Mouse (Mus musculus) lung, adult 2 months (tissue): Measurements from ENCODE around the gene Pcnx. TPM values are rescaled to one million over a fixed set of nuclear protein-coding genes. Genes with fewer than 3 reads are reported as not detected.
A peak's percentile ranks its signal among the peaks of the same experiment; 100 is the strongest.

Experiments used
- DNase-seq: peaks from one replicate; pipeline ENCODE4 v3.0.0; 2022
- H3K4me1 ChIP-seq: fragments of 200-500 bp; 2 replicates; pipeline ENCODE4 v1.6.1; 2011; ENCODE audit warnings: low read length; ENCODE audit not compliant: control insufficient read depth, insufficient read depth
- H3K4me3 ChIP-seq: fragments of 200-500 bp; replicated peaks from 2 replicates; pipeline ENCODE3; 2011; ENCODE audit warnings: low read depth, mild to moderate bottlenecking, control low read depth, low read length; ENCODE audit errors: extremely low read depth
- CTCF ChIP-seq: fragments of 200-500 bp; IDR thresholded peaks from 2 replicates; pipeline ENCODE4 v1.5.1; 2011; ENCODE audit warnings: mild to moderate bottlenecking, low read length, control low read depth; ENCODE audit not compliant: insufficient read depth
- POLR2A ChIP-seq: fragments of 200-500 bp; IDR thresholded peaks from 2 replicates; pipeline ENCODE4 v1.6.1; 2011; ENCODE audit warnings: low read depth, mild to moderate bottlenecking, control low read depth, low read length, borderline replicate concordance; ENCODE audit errors: extremely low read depth
- WGBS: fragments of 180-500 bp; shearing (Covaris S2); methylation state at CpG from one replicate; pipeline ENCODE4 v1.1.7; 2018; 5-methylcytosine and 5-hydroxymethylcytosine counted together
- polyA plus RNA-seq: library from polyadenylated mRNA; depleted of rRNA; stranded (reverse); fragments of >200 nt; gene quantifications from 2 replicates; pipeline ENCODE4 v1.2.3, GENCODE M21; 2012

Gene Pcnx
- polyA plus RNA-seq, 1 experiment: 66.8 TPM

DNA sequence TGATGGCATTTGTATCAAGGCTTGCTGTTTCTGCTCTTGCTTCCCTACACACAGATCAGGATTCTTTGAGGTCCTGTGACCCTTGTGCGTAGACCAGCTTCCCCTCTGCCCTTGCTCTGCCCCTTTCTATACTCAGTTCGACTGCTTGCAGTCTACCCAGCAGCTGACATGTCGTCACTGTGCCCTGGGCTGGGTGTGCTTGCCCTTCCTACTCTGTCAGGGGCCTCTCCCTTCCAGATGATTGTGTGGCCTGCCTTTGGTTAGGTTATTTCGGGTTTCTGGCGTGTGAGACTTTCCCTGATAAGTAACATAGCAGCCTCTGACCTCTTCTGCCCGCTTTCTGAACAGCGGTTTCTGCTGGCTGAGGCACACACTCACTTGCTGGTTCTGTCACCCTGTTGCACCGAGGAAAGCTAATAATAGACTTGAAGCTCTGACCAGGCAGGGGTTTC, 2.6 kb downstream of the Pcnx start:
- TF ChIP-seq CTCF (no peak), POLR2A (0 out of 2 replicates have a peak, but pooled peaks have one; percentile 14)
- peak overlapping the region; percentile 58 for H3K4me3 ChIP-seq
- DNase-seq: peak; percentile 27
- H3K4me1 ChIP-seq: peaks cover 31% of the 10 kb centered on the region
- WGBS: 18% methylated on average over 8 of the region's 8 CpGs

DNA sequence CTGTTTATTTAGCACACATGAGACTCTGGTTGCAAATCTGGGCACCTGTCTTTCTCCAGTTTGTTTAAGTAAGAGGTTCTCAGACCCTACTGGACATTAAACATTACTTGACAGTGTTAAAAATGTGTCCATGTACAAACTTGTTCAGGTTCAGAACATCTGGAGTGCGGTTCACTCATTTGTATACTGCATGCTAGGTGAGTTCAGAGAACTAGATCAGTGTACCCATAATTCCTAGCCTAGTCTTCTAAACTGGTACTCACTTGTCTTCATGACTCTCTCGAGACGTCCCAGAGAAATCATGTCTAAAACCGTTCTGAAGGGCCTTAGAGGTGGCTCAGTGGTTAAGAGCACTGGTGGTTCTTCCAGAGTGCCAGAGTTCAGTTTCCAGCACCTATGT, 4.1 kb downstream of the Pcnx start:
- Histone ChIP-seq H3K4me3 (no peak overlapping the region), H3K4me1 (peaks cover 31% of the 10 kb centered on the region)
- 75% methylated on average over 4 of the region's 4 CpGs for WGBS
- DNase-seq: no peak
- TF ChIP-seq POLR2A (no peak), CTCF (no peak)

DNA sequence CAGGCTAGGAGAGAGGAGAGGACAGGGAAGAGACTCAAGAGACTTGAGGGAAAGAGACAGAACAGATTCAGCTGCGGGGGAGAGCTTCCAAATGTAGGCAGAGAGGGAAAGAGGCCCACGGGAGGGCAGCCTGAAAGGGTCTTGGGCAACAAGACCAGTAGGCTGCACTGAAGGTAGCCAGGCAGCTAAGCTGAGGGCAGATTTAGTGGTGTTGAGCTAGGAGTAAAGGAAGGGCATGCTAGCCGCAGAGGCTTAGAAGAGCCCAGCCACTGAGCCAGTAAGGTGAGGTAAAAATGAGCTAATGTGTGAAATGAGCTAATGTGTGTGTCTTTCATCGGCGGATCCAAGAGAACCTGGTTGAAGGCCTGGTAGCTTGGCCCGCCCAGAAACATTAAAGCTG, 5.4 kb downstream of the Pcnx start:
- H3K4me1 ChIP-seq: peaks cover 32% of the 10 kb centered on the region
- 82% methylated on average over 6 of the region's 6 CpGs for WGBS
- no peak overlapping the region for H3K4me3 ChIP-seq
- TF ChIP-seq POLR2A (no peak), CTCF (no peak)
- DNase-seq: no peak

DNA sequence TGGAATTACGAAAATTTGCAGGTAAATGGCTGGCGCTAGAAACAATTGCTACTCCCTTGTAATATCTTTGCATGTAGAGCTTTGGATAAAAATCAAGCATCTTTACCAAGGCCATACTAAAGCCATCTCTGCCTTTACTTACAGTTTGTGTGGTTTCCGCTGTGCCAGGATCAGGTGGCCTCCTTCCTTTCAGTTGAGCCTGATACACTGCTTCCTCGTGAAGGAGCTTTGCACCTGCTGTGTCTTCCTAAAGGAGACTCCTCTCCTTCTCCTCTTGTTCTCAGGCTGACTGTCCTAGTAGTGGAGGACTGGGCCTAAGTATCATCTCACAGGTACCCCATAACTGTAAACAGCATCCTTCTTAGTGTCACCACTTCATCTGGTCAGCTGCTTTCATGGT, 7.5 kb downstream of the Pcnx start:
- H3K4me1 ChIP-seq: peaks cover 33% of the 10 kb centered on the region
- 83% methylated on average over 4 of the region's 4 CpGs for WGBS
- TF ChIP-seq POLR2A: no peak
- TF ChIP-seq CTCF: no peak
- no peak for DNase-seq
- H3K4me3 ChIP-seq: no peak overlapping the region

DNA sequence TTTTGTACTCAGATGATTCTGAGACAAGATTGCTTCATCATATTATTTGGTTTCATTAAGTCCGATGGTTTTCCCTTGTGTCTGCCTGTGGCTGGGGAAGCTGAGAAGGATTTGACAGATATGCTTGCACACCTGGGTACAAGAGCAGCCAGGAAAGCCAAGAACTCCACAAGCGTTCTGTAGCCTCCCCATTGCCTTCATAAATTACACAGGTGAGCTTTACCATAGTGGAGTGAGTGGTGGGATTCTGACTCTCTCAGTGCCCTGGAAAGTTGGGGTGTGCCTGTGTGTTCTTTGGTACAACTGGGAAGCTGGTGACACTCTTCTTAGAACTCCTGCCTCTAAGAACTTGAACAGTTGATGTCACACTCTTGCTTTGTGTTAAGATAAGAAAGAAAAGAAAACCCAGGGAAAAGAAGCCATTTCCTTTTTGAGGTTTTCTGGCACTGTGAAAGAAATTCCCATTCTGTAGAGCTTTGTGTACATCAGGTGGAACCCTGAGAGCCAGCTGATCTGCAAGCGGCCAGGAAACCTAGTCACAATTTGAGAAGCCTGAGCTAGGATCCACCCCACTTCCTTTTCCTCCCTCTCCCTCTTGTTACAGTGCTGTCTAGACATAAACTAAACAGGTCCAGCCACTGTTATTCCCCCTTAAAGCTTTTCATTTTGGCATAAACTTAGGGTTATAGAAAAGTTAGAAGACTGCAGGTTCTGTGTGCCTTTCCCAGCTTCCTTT, 9.6 kb downstream of the Pcnx start:
- Histone ChIP-seq H3K4me1 (peaks cover 27% of the 10 kb centered on the region), H3K4me3 (no peak overlapping the region)
- whole genome bisulfite sequencing: 44% methylated on average over 3 of the region's 3 CpGs
- DNase-seq: no peak
- TF ChIP-seq CTCF (no peak), POLR2A (no peak)

DNA sequence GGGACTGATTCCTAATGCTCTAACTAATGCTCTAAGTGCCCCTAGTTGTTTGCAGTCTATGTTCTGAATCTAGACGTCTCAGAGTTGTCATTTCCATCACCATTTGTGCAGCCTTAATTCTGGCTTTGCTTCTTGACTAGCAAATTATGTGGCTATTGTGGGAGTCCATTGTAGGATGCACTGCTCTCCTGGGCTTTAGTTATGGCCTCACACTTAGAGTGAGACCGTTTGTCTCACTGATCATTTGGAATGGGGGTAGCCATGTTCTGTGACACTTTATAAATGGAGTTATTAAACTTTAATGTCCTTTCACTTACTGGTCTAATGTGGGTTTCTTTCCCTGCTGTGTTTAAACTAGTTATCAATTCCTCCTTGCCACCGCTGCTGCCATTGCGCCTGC, 13.5 kb downstream of the Pcnx start:
- no peak for DNase-seq
- no peak for TF ChIP-seq POLR2A
- TF ChIP-seq CTCF: no peak
- 80% methylated on average over 4 of the region's 4 CpGs for WGBS
- Histone ChIP-seq H3K4me1 (peaks cover 18% of the 10 kb centered on the region), H3K4me3 (no peak overlapping the region)

DNA sequence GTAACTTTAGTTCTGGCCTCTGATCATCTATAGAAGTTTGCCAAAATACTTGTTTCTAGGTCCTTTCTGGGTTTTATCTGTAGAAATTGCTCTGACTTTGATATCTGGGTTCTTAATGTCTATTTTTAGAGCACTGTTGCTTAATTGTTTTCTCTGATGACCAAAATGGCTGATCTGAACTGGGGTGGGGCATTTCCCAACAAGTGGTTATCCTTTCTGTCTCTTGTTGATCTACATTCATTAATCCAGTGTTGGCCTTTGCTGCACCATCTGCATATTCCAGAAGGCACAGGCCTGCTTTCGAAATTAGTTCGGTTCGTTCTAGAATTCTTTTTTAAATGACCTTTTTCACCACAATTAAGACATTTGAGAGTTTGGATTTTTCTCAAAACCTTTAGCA, 20.3 kb downstream of the Pcnx start:
- DNase-seq: no peak
- no peak for TF ChIP-seq POLR2A
- no peak for TF ChIP-seq CTCF
- 91% methylated on average over 3 of the region's 3 CpGs for WGBS
- Histone ChIP-seq H3K4me1 (peaks cover 19% of the 10 kb centered on the region), H3K4me3 (no peak overlapping the region)

DNA sequence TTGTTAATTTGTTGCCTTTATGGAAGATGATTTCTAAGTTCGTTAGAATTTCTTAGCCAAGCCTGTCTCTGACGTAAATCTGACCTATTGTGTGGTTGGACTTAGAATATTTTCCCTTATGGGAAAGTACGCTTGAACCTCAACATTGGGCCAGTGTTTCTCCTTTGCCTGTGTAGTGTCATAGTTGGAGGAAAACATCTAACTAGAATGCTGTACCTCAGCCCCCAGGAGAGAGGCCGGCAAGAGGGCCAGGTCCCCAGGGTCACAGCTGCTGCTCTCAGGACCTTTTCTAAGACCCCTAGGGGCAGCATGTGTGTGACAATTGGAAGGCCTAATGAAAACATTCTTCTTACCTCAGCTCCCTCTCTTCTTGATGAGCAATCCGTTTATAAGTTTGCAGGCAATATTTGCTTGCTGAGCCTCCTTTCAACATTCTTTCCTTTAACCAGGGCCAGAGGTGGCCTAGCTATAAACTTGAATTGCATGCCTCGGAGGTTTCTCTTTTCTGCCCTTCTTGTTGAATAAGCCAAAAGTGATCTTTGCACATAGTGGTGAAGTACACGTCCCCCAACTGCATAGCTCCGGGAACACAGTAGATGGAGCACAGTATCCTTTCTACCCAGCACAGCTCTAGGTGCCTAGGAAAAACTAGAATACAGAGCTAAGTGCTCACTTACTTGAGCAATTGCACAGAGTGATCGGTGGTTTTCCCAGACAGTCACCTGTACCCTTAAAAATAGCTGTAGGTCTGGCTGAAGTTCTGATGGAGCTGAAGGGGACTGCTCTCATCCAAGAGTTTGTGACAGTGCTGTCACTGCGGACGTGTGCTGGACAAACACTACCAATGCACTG, 23.7 kb downstream of the Pcnx start:
- TF ChIP-seq POLR2A (no peak), CTCF (no peak)
- H3K4me1 ChIP-seq: peaks cover 46% of the 10 kb centered on the region
- DNase-seq: no peak
- H3K4me3 ChIP-seq: no peak overlapping the region
- WGBS: 48% methylated on average over 11 of the region's 11 CpGs

DNA sequence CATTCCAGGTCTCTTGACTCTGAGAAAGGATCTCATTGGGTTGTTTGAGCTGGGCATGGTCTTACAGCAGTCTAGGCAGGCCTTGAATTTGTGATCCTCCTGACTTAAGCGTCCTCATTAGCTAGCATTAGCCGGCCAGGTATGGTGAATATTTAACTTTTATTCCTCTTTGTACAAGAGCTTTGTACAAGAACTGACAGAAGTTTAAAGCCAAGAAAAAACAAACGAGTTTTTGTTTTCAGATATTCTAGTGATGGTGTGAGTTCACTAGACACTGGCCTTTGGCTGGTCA, 24.2 kb downstream of the Pcnx start:
- Histone ChIP-seq H3K4me3 (no peak overlapping the region), H3K4me1 (peaks cover 46% of the 10 kb centered on the region)
- DNase-seq: no peak
- 60% methylated on average over 3 of the region's 3 CpGs for WGBS
- TF ChIP-seq POLR2A: no peak
- TF ChIP-seq CTCF: no peak

DNA sequence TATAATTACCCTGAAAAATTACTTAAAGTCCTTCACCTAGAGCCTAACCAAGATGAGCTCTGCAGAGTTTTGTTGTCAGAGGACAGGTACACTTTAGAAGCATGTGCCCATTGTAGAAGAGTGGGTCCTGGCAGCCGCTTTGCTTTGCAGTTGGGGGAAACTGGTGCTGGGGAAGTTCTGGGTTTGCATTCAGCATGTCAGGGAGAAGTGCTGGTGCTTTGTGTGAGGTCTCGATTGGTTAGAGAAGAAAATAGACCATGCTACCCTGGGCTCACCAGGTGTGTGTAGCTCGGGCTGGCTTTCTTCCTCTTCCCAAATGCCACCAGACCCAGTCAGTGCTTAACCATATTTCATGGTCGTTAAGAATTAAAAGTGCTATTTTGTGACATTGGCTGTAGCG, 25.2 kb downstream of the Pcnx start:
- DNase-seq: no peak
- 74% methylated on average over 5 of the region's 5 CpGs for WGBS
- peaks cover 46% of the 10 kb centered on the region for H3K4me1 ChIP-seq
- no peak for TF ChIP-seq POLR2A
- no peak for TF ChIP-seq CTCF
- no peak overlapping the region for H3K4me3 ChIP-seq
